Mouse (Mus musculus) liver, embryonic 12.5 days (tissue): ENCODE measurements around the gene Kcnh7. TPM values are rescaled to one million over a fixed set of nuclear protein-coding genes. Genes with fewer than 3 reads are reported as not detected.

ENCODE experiments used
- ATAC-seq: fragments of 200-750 bp; cut with Nextera tagmentation; 2 replicates; pipeline ENCODE4 v1.8.0; 2017; ENCODE audit warnings: moderate number of reproducible peaks, mild to moderate bottlenecking, moderate library complexity
- H3K27ac ChIP-seq: fragments of 300-500 bp; sonication (generic); 2 replicates; pipeline ENCODE4 v1.5.1; 2016; ENCODE audit warnings: mild to moderate bottlenecking
- H3K27me3 ChIP-seq: fragments of 300-500 bp; sonication (generic); replicated peaks from 2 replicates; pipeline ENCODE4 v1.6.1; 2016; ENCODE audit warnings: mild to moderate bottlenecking, moderate library complexity
- H3K36me3 ChIP-seq: fragments of 300-500 bp; sonication (generic); 2 replicates; pipeline ENCODE4 v1.6.1; 2016; ENCODE audit warnings: mild to moderate bottlenecking, moderate library complexity
- H3K4me1 ChIP-seq: fragments of 300-500 bp; sonication (generic); 2 replicates; pipeline ENCODE4 v1.6.1; 2016
- H3K4me2 ChIP-seq: fragments of 300-500 bp; sonication (generic); 2 replicates; pipeline ENCODE4 v1.6.1; 2016; ENCODE audit warnings: mild to moderate bottlenecking, moderate library complexity
- H3K4me3 ChIP-seq: fragments of 300-500 bp; sonication (generic); 2 replicates; pipeline ENCODE4 v1.5.1; 2016; ENCODE audit warnings: mild to moderate bottlenecking, moderate library complexity
- H3K9ac ChIP-seq: fragments of 300-500 bp; sonication (generic); 2 replicates; pipeline ENCODE4 v1.6.1; 2016; ENCODE audit warnings: mild to moderate bottlenecking, moderate library complexity
- H3K9me3 ChIP-seq: fragments of 300-500 bp; sonication (generic); replicated peaks from 2 replicates; pipeline ENCODE4 v1.6.1; 2016; ENCODE audit warnings: mild to moderate bottlenecking, moderate library complexity
- WGBS: fragments of 180-500 bp; shearing (Covaris S2); methylation state at CpG from one replicate; pipeline ENCODE4 v1.1.7; 2016; ENCODE audit not compliant: insufficient replicate concordance; 5-methylcytosine and 5-hydroxymethylcytosine counted together
- polyA plus RNA-seq: library from polyadenylated mRNA; unstranded; fragments of >200 nt; fragmentation: Nextera tagmentation; extraction: Ambion mirVana; gene quantifications from 2 replicates; pipeline ENCODE4 v1.2.1, GENCODE M21; 2016

The Kcnh7 gene
- 0.05 and 0.08 TPM in 2 replicates for polyA plus RNA-seq

GRCm38 (mm10) chr2:63183563-63184545 is at the start of gene Kcnh7:
Kcnh7 (minus strand) TSS chr2:63184287.
- no peak for ATAC-seq
- Histone ChIP-seq H3K27ac (no peak within 1 kb of the TSS), H3K27me3 (peaks cover 27% of the 10 kb centered on the region), H3K4me3 (peak within 1 kb of the TSS; percentile 38), H3K9ac (no peak within 1 kb of the TSS), H3K4me1 (no peaks in the 10 kb centered on the region), H3K4me2 (peak within 1 kb of the TSS; percentile 62), H3K36me3 (no peaks in the 10 kb centered on the region), H3K9me3 (no peaks in the 10 kb centered on the region)
- 3% methylated on average over 46 of the region's 49 CpGs for WGBS

- H3K27ac ChIP-seq, result no peak overlapping the region
- WGBS, result 60% methylated on average over 3 of the region's 3 CpGs
- H3K4me3 ChIP-seq, result no peak overlapping the region
- H3K36me3 ChIP-seq, result no peaks in the 10 kb centered on the region
- ATAC-seq, result no peak
- H3K27me3 ChIP-seq, result no peaks in the 10 kb centered on the region
- H3K9me3 ChIP-seq, result no peaks in the 10 kb centered on the region
- no peak overlapping the region for H3K4me2 ChIP-seq
- no peaks in the 10 kb centered on the region for H3K4me1 ChIP-seq
- no peak overlapping the region for H3K9ac ChIP-seq
Measured at GRCm38 (mm10) chr2:63207435-63207834, 23.3 kb upstream of the Kcnh7 start.

GRCm38 (mm10) chr2:63186014-63186413 is 1.9 kb upstream of the Kcnh7 start:
- no peak overlapping the region for H3K27ac ChIP-seq
- peaks cover 27% of the 10 kb centered on the region for H3K27me3 ChIP-seq
- H3K9ac ChIP-seq, result no peak overlapping the region
- no peaks in the 10 kb centered on the region for H3K9me3 ChIP-seq
- no peaks in the 10 kb centered on the region for H3K4me1 ChIP-seq
- no peak overlapping the region for H3K4me2 ChIP-seq
- no peak for ATAC-seq
- no peak overlapping the region for H3K4me3 ChIP-seq
- WGBS, result 2% methylated on average over 2 of the region's 2 CpGs
- no peaks in the 10 kb centered on the region for H3K36me3 ChIP-seq

GRCm38 (mm10) chr2:63184551-63185430 is 704 bp upstream of the Kcnh7 start:
- Histone ChIP-seq H3K9ac (no peak overlapping the region), H3K4me2 (peak overlapping the region; percentile 62), H3K27me3 (peaks cover 27% of the 10 kb centered on the region), H3K4me3 (peak overlapping the region; percentile 38), H3K36me3 (no peaks in the 10 kb centered on the region), H3K27ac (no peak overlapping the region), H3K4me1 (no peaks in the 10 kb centered on the region), H3K9me3 (no peaks in the 10 kb centered on the region)
- ATAC-seq, result no peak
- WGBS, result 6% methylated on average over 13 of the region's 15 CpGs

- H3K4me1 ChIP-seq, result no peaks in the 10 kb centered on the region
- no peak overlapping the region for H3K4me2 ChIP-seq
- no peaks in the 10 kb centered on the region for H3K9me3 ChIP-seq
- H3K27me3 ChIP-seq, result no peaks in the 10 kb centered on the region
- no peak overlapping the region for H3K27ac ChIP-seq
- H3K4me3 ChIP-seq, result no peak overlapping the region
- ATAC-seq, result no peak
- no peaks in the 10 kb centered on the region for H3K36me3 ChIP-seq
- no peak overlapping the region for H3K9ac ChIP-seq
Measured at GRCm38 (mm10) chr2:63153701-63154100, 30.4 kb downstream of the Kcnh7 start.

- Histone ChIP-seq H3K4me3 (no peak overlapping the region), H3K4me1 (no peaks in the 10 kb centered on the region), H3K27ac (no peak overlapping the region), H3K9ac (no peak overlapping the region), H3K27me3 (no peaks in the 10 kb centered on the region), H3K9me3 (no peaks in the 10 kb centered on the region), H3K4me2 (no peak overlapping the region), H3K36me3 (no peaks in the 10 kb centered on the region)
- 39% methylated on average over 2 of the region's 2 CpGs for WGBS
- no peak for ATAC-seq
Measured at GRCm38 (mm10) chr2:63127762-63128516, 56.1 kb downstream of the Kcnh7 start.

- Histone ChIP-seq H3K4me2 (no peak overlapping the region), H3K4me1 (no peaks in the 10 kb centered on the region), H3K27ac (no peak overlapping the region), H3K4me3 (no peak overlapping the region), H3K27me3 (no peaks in the 10 kb centered on the region), H3K36me3 (no peaks in the 10 kb centered on the region), H3K9me3 (no peaks in the 10 kb centered on the region), H3K9ac (no peak overlapping the region)
- ATAC-seq, result no peak
- WGBS, result 50% methylated on average over 3 of the region's 3 CpGs
Measured at GRCm38 (mm10) chr2:63120316-63120715, 63.8 kb downstream of the Kcnh7 start.

GRCm38 (mm10) chr2:63117209-63118193 is 66.6 kb downstream of the Kcnh7 start:
- no peaks in the 10 kb centered on the region for H3K4me1 ChIP-seq
- no peak overlapping the region for H3K9ac ChIP-seq
- H3K9me3 ChIP-seq, result no peaks in the 10 kb centered on the region
- 68% methylated on average over 4 of the region's 4 CpGs for whole genome bisulfite sequencing
- no peak overlapping the region for H3K27ac ChIP-seq
- H3K36me3 ChIP-seq, result no peaks in the 10 kb centered on the region
- no peak for ATAC-seq
- H3K4me2 ChIP-seq, result no peak overlapping the region
- no peaks in the 10 kb centered on the region for H3K27me3 ChIP-seq
- H3K4me3 ChIP-seq, result no peak overlapping the region

GRCm38 (mm10) chr2:63105971-63106370 is 78.1 kb downstream of the Kcnh7 start:
- Histone ChIP-seq H3K27ac (no peak overlapping the region), H3K9ac (no peak overlapping the region), H3K4me1 (no peaks in the 10 kb centered on the region), H3K9me3 (no peaks in the 10 kb centered on the region), H3K27me3 (no peaks in the 10 kb centered on the region), H3K4me2 (no peak overlapping the region), H3K4me3 (no peak overlapping the region), H3K36me3 (no peaks in the 10 kb centered on the region)
- WGBS, result 58% methylated on average over 2 of the region's 2 CpGs
- no peak for ATAC-seq

GRCm38 (mm10) chr2:63099676-63100075 is 84.4 kb downstream of the Kcnh7 start:
- no peaks in the 10 kb centered on the region for H3K27me3 ChIP-seq
- H3K36me3 ChIP-seq, result no peaks in the 10 kb centered on the region
- H3K9ac ChIP-seq, result no peak overlapping the region
- H3K4me2 ChIP-seq, result no peak overlapping the region
- no peak overlapping the region for H3K27ac ChIP-seq
- no peaks in the 10 kb centered on the region for H3K4me1 ChIP-seq
- no peak overlapping the region for H3K4me3 ChIP-seq
- no peak for ATAC-seq
- no peaks in the 10 kb centered on the region for H3K9me3 ChIP-seq

GRCm38 (mm10) chr2:63091775-63092174 is 92.3 kb downstream of the Kcnh7 start:
- no peak overlapping the region for H3K4me2 ChIP-seq
- WGBS, result 47% methylated on average over 4 of the region's 4 CpGs
- H3K27ac ChIP-seq, result no peak overlapping the region

More at GRCm38 (mm10) chr2:63091775-63092174, 92.3 kb downstream of the Kcnh7 start:
- H3K4me1 ChIP-seq, result no peaks in the 10 kb centered on the region
- H3K4me3 ChIP-seq, result no peak overlapping the region
- H3K27me3 ChIP-seq, result no peaks in the 10 kb centered on the region
- no peaks in the 10 kb centered on the region for H3K9me3 ChIP-seq
- H3K36me3 ChIP-seq, result no peaks in the 10 kb centered on the region
- no peak for ATAC-seq
- no peak overlapping the region for H3K9ac ChIP-seq
